Mouse (Mus musculus) megakaryocyte, embryonic 14.5 days (primary cell): Measurements from ENCODE around the gene Gm5662. TPM values are rescaled to one million over a fixed set of nuclear protein-coding genes. Genes with fewer than 3 reads are reported as not detected.
"Not testable (repeated sequence)": the region's sequence is repeated elsewhere in the genome, so short reads cannot be mapped to it uniquely, and the experiment has no call there.

ENCODE experiments used
- H3K27me3 ChIP-seq: replicated peaks from 2 replicates; pipeline ENCODE3; 2012; ENCODE audit warnings: inconsistent platforms
- H3K36me3 ChIP-seq: replicated peaks from 2 replicates; pipeline ENCODE3; 2012; ENCODE audit warnings: low read length, inconsistent platforms, mixed read lengths
- H3K4me1 ChIP-seq: 2 replicates; pipeline ENCODE4 v1.6.1; 2012; ENCODE audit warnings: inconsistent platforms
- H3K4me3 ChIP-seq: replicated peaks from 2 replicates; pipeline ENCODE3; 2012; ENCODE audit warnings: moderate library complexity, mild to moderate bottlenecking, inconsistent platforms
- H3K9me3 ChIP-seq: 2 replicates; pipeline ENCODE4 v1.6.1; 2012; ENCODE audit warnings: inconsistent platforms
- FLI1 ChIP-seq: IDR thresholded peaks from 2 replicates; pipeline ENCODE4 v1.6.1; 2012; ENCODE audit warnings: low read length, inconsistent platforms, mixed read lengths
- GATA1 ChIP-seq: IDR thresholded peaks from 3 replicates; pipeline ENCODE4 v1.6.1; 2012; ENCODE audit warnings: mixed read lengths, low read length, inconsistent platforms, borderline replicate concordance
- polyA plus RNA-seq: library from polyadenylated mRNA; stranded (reverse); fragments of >175 nt; gene quantifications from 2 replicates; pipeline ENCODE4 v1.2.3, GENCODE M21; 2012; ENCODE audit warnings: low replicate concordance; ENCODE audit not compliant: insufficient read depth

The Gm5662 gene
- polyA plus RNA-seq, result not detected in 2 replicates

DNA sequence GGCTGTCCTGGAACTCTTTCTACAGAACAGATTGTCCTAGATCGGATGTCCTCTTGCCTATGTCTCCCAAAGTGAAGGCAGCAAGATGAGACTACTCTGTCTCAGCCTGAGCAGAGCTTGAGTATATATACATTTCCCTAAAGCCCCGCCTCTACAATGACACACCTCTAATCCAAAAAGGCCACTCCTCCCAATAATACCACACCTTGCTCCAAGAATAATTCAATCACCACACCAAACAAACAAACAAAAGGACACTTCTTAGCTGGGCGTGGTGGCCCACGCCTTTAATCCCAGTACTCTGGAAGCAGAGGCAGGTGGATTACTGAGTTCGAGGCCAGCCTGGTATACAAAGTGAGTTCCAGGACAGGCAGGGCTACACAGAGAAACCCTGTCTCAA, at the start of gene Gm5662:
Gm5662 (minus strand) TSS at position 101 of the 400 bp plus-strand sequence.
- not testable (repeated sequence) for H3K4me3 ChIP-seq, H3K27me3 ChIP-seq, H3K9me3 ChIP-seq, H3K4me1 ChIP-seq, H3K36me3 ChIP-seq

DNA sequence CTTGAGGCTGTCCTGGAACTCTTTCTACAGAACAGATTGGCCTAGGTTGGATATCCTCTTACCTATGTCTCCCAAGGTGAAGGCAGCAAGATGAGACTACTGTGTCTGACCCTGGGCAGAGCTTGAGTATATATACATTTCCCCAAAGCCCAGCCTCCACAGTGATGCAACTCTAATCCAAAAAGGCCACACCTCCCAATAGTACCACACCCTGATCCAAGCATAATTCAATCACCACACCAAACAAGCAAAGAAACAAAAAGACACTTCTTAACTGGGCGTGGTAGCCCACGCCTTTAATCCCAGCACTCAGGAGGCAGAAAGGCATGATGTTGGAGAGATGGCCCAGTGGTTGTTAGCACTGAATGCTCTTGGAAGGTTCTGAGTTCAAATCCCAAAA, 49.6 kb upstream of the Gm5662 start, which contains the start of gene Gm5039:
Gm5039 (minus strand) TSS at position 101 of the 400 bp plus-strand sequence.
- H3K27me3 ChIP-seq, H3K9me3 ChIP-seq, H3K4me3 ChIP-seq, H3K4me1 ChIP-seq, H3K36me3 ChIP-seq: not testable (repeated sequence)

DNA sequence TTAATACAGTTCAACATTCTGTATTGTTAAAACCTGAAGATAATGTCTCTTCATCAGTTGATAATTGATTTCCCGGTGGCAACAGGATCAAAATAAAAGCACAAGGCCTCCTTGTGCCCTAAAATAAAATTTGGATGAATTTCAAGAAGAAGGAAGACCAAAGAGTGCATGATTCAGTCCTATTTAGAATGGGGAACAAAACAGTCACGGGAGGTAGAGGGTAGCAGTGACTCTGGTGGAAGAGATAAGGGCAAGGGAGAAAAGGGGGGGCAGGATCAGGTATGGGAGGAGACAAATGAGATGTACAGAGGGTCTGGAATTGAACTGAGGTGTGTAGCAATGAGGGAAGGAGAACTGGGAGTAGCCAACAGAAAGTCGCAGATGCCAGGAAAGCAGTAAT, 40.3 kb upstream of the Gm5662 start:
- TF ChIP-seq FLI1 (no peak), GATA1 (no peak)
- Histone ChIP-seq H3K36me3 (no peaks in the 10 kb centered on the region), H3K4me3 (no peak overlapping the region), H3K4me1 (no peaks in the 10 kb centered on the region), H3K27me3 (no peaks in the 10 kb centered on the region), H3K9me3 (peaks cover 13% of the 10 kb centered on the region; the same call in 1 of the 2 replicates)

DNA sequence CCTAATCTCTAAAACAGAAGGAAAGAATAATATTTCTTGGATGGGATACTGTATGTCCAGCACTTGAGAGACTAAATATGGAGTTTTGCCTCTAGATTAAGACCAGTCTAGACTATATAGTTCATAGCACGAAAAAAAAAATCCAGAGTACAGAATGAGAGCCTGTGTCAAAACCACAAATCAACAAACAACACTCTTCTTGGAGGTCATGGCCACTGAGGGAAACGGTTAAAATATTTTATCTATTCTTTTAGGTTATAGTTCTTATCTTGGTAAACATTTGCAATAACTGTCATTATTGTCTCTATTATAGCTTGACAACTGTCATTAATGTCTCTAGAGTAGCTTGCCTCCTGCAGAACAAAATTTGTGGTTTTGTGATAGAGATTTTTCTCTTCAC, 22.9 kb upstream of the Gm5662 start:
- not testable (repeated sequence) for H3K27me3 ChIP-seq, H3K4me1 ChIP-seq, H3K4me3 ChIP-seq

DNA sequence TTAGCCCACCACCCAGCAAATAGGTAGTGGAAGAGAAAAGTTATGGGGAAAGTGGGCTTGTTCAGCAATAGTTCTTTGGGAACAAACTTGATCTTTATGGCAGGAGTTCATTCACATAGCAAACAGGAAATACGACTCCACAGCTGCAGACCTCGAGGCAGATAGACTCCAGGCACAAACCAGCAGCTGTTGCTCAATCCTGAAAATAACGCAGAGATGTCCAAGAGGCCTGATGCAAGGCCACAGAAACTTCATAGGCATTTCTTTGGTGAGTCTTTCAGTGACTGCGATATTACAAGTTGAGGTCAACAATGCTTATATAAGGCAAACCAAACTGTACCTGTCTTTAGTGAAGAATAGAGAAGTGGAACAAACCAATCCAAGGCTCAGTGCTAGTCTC, 18.8 kb upstream of the Gm5662 start:
- H3K36me3 ChIP-seq, H3K27me3 ChIP-seq, H3K9me3 ChIP-seq, H3K4me1 ChIP-seq, H3K4me3 ChIP-seq: not testable (repeated sequence)

More for the DNA sequence above, 22.9 kb upstream of the Gm5662 start:
- H3K9me3 ChIP-seq, H3K36me3 ChIP-seq: not testable (repeated sequence)

DNA sequence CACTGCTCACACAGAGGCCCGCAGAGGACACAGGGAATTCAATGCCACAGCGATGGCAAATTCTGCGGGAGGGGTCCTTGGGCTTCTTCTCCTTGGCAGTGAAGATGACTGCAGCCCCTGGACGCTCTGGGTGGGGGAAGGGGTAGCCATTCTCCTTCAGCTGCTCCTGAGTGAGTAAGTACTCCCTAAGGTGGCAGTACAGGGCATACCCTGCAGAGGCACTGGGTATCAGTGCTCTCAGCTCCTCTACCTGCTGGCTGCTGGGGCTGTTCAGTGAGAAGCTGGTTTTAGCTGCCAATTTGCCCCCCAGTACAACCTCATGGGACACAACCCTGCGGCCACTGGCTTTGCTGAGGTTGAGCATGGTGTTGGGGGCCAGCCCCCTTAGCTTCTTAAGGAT, 10.9 kb upstream of the Gm5662 start:
- H3K4me1 ChIP-seq, H3K27me3 ChIP-seq, H3K4me3 ChIP-seq, H3K36me3 ChIP-seq: not testable (repeated sequence)
- peaks cover 17% of the 10 kb centered on the region for H3K9me3 ChIP-seq

DNA sequence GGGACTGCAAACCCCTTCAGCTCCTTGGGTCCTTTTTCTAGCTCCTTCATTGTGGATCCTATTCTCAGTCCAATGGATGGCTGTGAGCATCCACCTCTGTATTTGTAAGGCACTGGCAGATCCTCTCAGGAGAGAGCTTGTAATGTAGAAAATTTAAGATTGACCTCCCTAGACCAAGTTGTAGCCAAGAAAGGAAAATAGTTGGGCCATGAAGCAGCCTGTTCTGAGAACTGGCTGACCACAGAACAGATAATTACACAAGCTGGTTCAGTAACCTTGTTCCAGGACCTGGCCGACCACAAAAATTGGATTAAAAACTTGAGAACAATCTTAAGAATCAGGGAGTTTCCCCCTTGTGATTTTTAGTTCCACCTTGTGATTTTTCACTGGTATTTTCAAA, 17.1 kb downstream of the Gm5662 start:
- Histone ChIP-seq H3K4me3 (no peak overlapping the region), H3K36me3 (no peaks in the 10 kb centered on the region), H3K9me3 (peaks cover 14% of the 10 kb centered on the region), H3K27me3 (no peaks in the 10 kb centered on the region), H3K4me1 (no peaks in the 10 kb centered on the region)
- TF ChIP-seq GATA1 (no peak), FLI1 (no peak)

DNA sequence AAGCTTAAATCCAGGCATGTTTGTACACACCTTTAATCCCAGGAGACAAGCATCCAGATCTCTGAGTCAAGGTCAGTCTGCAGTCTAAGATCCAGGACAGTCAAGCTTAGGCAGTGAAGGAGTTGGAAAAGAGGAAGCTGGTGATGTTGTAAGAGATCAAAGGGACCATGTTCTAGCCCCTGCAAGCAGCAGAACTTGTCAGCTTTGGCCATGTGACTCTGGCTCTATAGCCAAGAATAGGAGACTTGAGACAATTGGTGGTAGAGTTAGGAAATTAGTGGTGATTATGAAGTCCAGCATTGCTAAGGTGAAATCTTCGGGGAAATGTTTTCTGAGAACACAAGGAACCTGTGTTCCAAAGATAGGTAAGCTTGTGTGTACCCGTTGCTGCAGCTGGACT, 18.4 kb downstream of the Gm5662 start:
- H3K4me3 ChIP-seq, result not testable (repeated sequence)

DNA sequence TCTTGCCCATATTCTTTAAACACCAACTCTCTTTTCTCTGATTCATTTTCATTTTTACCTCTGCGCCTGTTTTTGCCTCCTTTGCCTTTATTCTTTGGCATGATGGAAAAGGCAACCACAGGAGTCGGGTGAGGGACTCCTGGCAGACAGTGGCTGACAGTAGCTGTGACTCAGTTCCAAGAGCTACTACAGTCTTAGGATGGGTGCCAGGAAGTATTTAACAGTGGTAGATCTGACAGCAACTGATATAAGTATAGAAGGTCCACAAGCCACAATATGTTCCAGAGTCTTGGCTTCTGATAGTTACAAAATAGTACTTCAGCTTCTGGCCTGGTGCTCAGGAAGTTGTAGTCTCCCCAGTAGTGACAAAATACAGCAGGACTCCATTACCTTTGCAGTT, 24.3 kb downstream of the Gm5662 start, which contains the start of gene Gm8332:
Gm8332 (minus strand) TSS at position 101 of the 400 bp plus-strand sequence.
- H3K27me3 ChIP-seq, H3K9me3 ChIP-seq, H3K36me3 ChIP-seq, H3K4me3 ChIP-seq, H3K4me1 ChIP-seq: not testable (repeated sequence)

More for the DNA sequence above, 18.4 kb downstream of the Gm5662 start:
- H3K4me1 ChIP-seq, H3K36me3 ChIP-seq, H3K27me3 ChIP-seq: not testable (repeated sequence)
- H3K9me3 ChIP-seq, result peaks cover 10% of the 10 kb centered on the region

DNA sequence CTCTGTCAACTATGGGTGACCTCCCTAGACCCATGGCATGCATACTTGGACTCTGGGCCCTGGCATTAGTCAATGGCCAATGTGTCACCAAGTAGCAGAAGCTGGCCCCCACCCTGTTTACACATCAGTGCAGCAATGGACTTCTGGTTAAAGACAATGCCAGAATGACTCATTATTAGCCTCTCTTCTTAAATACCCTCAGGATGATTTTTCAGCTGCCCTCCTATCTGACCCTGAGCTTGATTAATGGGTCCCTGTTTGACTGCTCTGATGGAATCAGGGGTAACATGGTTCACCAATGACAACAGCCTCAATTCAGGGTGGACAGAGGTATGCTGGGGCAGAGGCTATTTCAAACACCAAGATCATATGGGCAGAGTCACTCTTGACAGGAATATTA, 28.5 kb downstream of the Gm5662 start:
- H3K4me3 ChIP-seq, H3K27me3 ChIP-seq, H3K4me1 ChIP-seq, H3K36me3 ChIP-seq: not testable (repeated sequence)
- H3K9me3 ChIP-seq, result peaks cover 23% of the 10 kb centered on the region

DNA sequence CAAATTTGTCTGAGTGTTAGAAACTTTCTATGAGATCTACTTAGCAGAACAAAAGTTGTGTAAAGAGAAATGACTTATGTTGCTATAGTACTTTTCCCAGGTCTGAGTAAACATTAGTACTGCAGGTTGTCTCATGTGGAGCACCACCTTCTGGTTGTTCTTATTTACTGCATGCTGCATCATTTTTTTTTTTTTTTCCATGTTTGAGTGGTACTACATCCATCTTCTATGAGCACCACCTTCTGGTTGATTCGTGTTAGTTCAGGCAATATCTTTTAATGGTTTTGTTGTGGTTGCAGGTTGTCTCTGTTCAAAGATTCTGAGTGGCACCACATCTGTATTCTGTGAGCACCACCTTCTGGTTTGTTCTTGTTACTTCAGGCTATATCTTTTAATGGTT, 31.4 kb downstream of the Gm5662 start:
- peaks cover 23% of the 10 kb centered on the region for H3K9me3 ChIP-seq
- not testable (repeated sequence) for H3K36me3 ChIP-seq, H3K4me3 ChIP-seq, H3K27me3 ChIP-seq, H3K4me1 ChIP-seq

Other genes with a start within 250 kb of the Gm5662 start
- gene Gm2056, start 247.5 kb downstream of the Gm5662 start, polyA plus RNA-seq, result not detected in 2 replicates
- gene Gm16368, start 190.8 kb downstream of the Gm5662 start, polyA plus RNA-seq, result not detected in 2 replicates
- not detected in 2 replicates for gene Gm10436, start 92.4 kb downstream of the Gm5662 start, polyA plus RNA-seq
- gene Gm8332, start 24.4 kb downstream of the Gm5662 start, polyA plus RNA-seq, result not detected in 2 replicates
- gene Gm5039, start 49.5 kb upstream of the Gm5662 start, polyA plus RNA-seq, result not detected in 2 replicates
- 3.6 and 7.9 TPM in 2 replicates for gene Adck1, start 86.1 kb upstream of the Gm5662 start, polyA plus RNA-seq